Mouse (Mus musculus): Measurements from ENCODE around the gene Lmbr1l.
"Not testable (repeated sequence)": the region's sequence is repeated elsewhere in the genome, so short reads cannot be mapped to it uniquely, and the experiment has no call there.

Gene Lmbr1l

GRCm38 (mm10) chr15:98934217-98934839 is 16.3 kb upstream of the Lmbr1l start, which contains the start of gene Tuba1b:
Tuba1b (minus strand) TSS chr15:98934565.
- in situ Hi-C loops (cut with MboI), result no loop called here

- in situ Hi-C loops (cut with MboI), result no loop called here
Measured at GRCm38 (mm10) chr15:98933833-98934216, 15.8 kb upstream of the Lmbr1l start.

GRCm38 (mm10) chr15:98933004-98933671 is 15.1 kb upstream of the Lmbr1l start:
- in situ Hi-C loops (cut with MboI), result not testable (repeated sequence)

GRCm38 (mm10) chr15:98930998-98931397 is 13.0 kb upstream of the Lmbr1l start:
- in situ Hi-C loops (cut with MboI), result no loop called here

- in situ Hi-C loops (cut with MboI), result no loop called here
Measured at GRCm38 (mm10) chr15:98930017-98930734, 12.1 kb upstream of the Lmbr1l start.

GRCm38 (mm10) chr15:98928598-98929240 is 10.7 kb upstream of the Lmbr1l start:
- in situ Hi-C loops (cut with MboI), result no loop called here

GRCm38 (mm10) chr15:98927566-98927965 is 9.5 kb upstream of the Lmbr1l start:
- in situ Hi-C loops (cut with MboI), result no loop called here

GRCm38 (mm10) chr15:98924682-98925081 is 6.7 kb upstream of the Lmbr1l start:
- in situ Hi-C loops (cut with MboI), result no loop called here

GRCm38 (mm10) chr15:98923031-98923537 is 5.1 kb upstream of the Lmbr1l start:
- in situ Hi-C loops (cut with MboI), result no loop called here

- in situ Hi-C loops (cut with MboI), result no loop called here
Measured at GRCm38 (mm10) chr15:98922581-98922980, 4.5 kb upstream of the Lmbr1l start.

- in situ Hi-C loops (cut with MboI), result no loop called here
Measured at GRCm38 (mm10) chr15:98921510-98921909, 3.5 kb upstream of the Lmbr1l start.

GRCm38 (mm10) chr15:98918499-98918895 is 466 bp upstream of the Lmbr1l start:
- in situ Hi-C loops (cut with MboI), result not testable (repeated sequence)

GRCm38 (mm10) chr15:98917091-98917490 is 940 bp downstream of the Lmbr1l start:
- in situ Hi-C loops (cut with MboI), result no loop called here

GRCm38 (mm10) chr15:98916016-98916415 is 2.0 kb downstream of the Lmbr1l start:
- in situ Hi-C loops (cut with MboI), result no loop called here

- in situ Hi-C loops (cut with MboI), result no loop called here
Measured at GRCm38 (mm10) chr15:98914903-98915302, 3.1 kb downstream of the Lmbr1l start.

- in situ Hi-C loops (cut with MboI), result no loop called here
Measured at GRCm38 (mm10) chr15:98904692-98905091, 13.3 kb downstream of the Lmbr1l start.

GRCm38 (mm10) chr15:98902600-98902999 is 15.4 kb downstream of the Lmbr1l start:
- in situ Hi-C loops (cut with MboI), result no loop called here

GRCm38 (mm10) chr15:98901530-98901929 is 16.5 kb downstream of the Lmbr1l start:
- in situ Hi-C loops (cut with MboI), result no loop called here

- in situ Hi-C loops (cut with MboI), result no loop called here
Measured at GRCm38 (mm10) chr15:98897928-98898800, 19.9 kb downstream of the Lmbr1l start, which contains the start of gene Dhh. Dhh (minus strand) TSS chr15:98898540.

- in situ Hi-C loops (cut with MboI), result no loop called here
Measured at GRCm38 (mm10) chr15:98897495-98897894, 20.5 kb downstream of the Lmbr1l start.
